Mouse (Mus musculus) neural tube, embryonic 15.5 days (tissue): Measurements from ENCODE around the gene Dok4. TPM values are rescaled to one million over a fixed set of nuclear protein-coding genes. Genes with fewer than 3 reads are reported as not detected.
"Not testable (repeated sequence)": the region's sequence is repeated elsewhere in the genome, so short reads cannot be mapped to it uniquely, and the experiment has no call there.

Experiments used
- ATAC-seq: fragments of 200-750 bp; cut with Nextera tagmentation; 2 replicates; pipeline ENCODE4 v1.8.0; 2017; ENCODE audit warnings: mild to moderate bottlenecking, moderate TSS enrichment, moderate library complexity; ENCODE audit not compliant: low FRiP score
- H3K27ac ChIP-seq: fragments of 300-500 bp; sonication (generic); replicated peaks from 2 replicates; pipeline ENCODE4 v1.5.1; 2015; ENCODE audit warnings: mild to moderate bottlenecking, inconsistent platforms
- H3K27me3 ChIP-seq: fragments of 300-500 bp; sonication (generic); replicated peaks from 2 replicates; pipeline ENCODE4 v1.6.1; 2015; ENCODE audit warnings: inconsistent platforms
- H3K36me3 ChIP-seq: fragments of 300-500 bp; sonication (generic); 2 replicates; pipeline ENCODE4 v1.6.1; 2015; ENCODE audit warnings: inconsistent platforms
- H3K4me1 ChIP-seq: fragments of 300-500 bp; sonication (generic); 2 replicates; pipeline ENCODE4 v1.6.1; 2015; ENCODE audit warnings: inconsistent platforms
- H3K4me2 ChIP-seq: fragments of 300-500 bp; sonication (generic); 2 replicates; pipeline ENCODE4 v1.6.1; 2015; ENCODE audit warnings: inconsistent platforms, mild to moderate bottlenecking, moderate library complexity
- H3K4me3 ChIP-seq: fragments of 300-500 bp; sonication (generic); replicated peaks from 2 replicates; pipeline ENCODE4 v1.5.1; 2015; ENCODE audit warnings: mild to moderate bottlenecking, inconsistent platforms
- H3K9ac ChIP-seq: fragments of 300-500 bp; sonication (generic); replicated peaks from 2 replicates; pipeline ENCODE4 v1.6.1; 2015; ENCODE audit warnings: mild to moderate bottlenecking, inconsistent platforms
- H3K9me3 ChIP-seq: fragments of 300-500 bp; sonication (generic); replicated peaks from 2 replicates; pipeline ENCODE4 v1.6.1; 2016; ENCODE audit warnings: inconsistent platforms
- WGBS: fragments of 180-500 bp; shearing (Covaris S2); methylation state at CpG from one replicate; pipeline ENCODE4 v1.1.7; 2015; ENCODE audit warnings: mixed read lengths; 5-methylcytosine and 5-hydroxymethylcytosine counted together
- polyA plus RNA-seq: library from polyadenylated mRNA; unstranded; fragments of >200 nt; fragmentation: Nextera tagmentation; extraction: Ambion mirVana; gene quantifications from 2 replicates; pipeline ENCODE4 v1.2.1, GENCODE M21; 2015

The Dok4 gene
- polyA plus RNA-seq, 1 experiment from 2014 or later, result 116 TPM

DNA sequence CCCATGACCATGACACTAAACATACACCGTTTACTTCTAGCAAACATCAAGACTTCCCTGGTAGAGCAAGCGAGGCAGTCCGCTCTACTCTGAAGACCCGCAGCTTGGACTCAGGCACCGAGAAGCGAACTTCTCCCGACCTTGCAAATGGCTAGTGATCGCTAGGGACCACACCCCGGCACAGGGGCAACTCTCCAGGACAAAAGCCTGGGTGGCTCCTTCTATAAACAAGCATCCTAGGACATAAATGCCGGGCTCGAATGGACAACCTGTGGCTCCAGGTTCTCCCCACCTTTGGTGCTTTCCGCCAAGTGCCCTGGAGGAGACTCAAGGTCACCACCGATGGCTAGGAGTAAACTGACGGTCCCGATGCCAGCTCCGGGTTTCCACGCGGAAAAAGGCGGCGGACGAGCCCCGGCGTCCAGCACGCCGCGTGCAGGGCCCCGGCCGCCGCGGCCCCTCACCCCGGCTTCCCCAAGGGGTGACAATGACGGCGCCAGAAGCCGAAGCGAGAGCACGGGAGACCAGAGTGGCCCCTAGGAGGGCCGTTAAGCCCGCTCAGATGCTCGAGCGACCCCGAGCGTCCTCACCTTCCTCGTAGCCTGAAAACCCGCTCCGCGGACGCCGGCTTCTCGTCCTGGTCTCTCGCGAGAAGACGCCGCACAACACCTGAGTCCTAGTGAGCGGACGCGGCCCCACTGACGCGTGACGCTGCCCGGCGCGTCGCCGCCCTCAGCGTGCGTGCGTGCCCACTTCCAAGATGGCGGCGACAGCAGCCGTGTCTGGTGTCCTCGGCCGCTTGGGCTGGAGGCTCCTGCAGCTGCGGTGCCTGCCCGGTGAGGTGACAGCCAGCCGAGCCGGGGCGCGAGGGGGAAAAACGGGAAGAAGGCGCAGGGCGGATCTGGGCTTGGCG is 38.2 kb downstream of the Dok4 start, which contains the start of the genes Coq9 and Ciapin1:
Gene Coq9, plus strand, starts transcription at position 660 of the 913 bp plus-strand sequence.
Gene Ciapin1, minus strand, starts transcription at position 697 of the 913 bp plus-strand sequence.
- Histone ChIP-seq H3K36me3 (no peaks in the 10 kb centered on the region), H3K27ac (peak within 1 kb of the TSS; percentile 96), H3K4me3 (peak within 1 kb of the TSS; percentile 86), H3K27me3 (no peaks in the 10 kb centered on the region), H3K9ac (peak within 1 kb of the TSS; percentile 86), H3K4me2 (peak within 1 kb of the TSS; percentile 87), H3K9me3 (no peaks in the 10 kb centered on the region), H3K4me1 (peaks cover 22% of the 10 kb centered on the region)
- under 1% methylated on average over 82 of the region's 82 CpGs for WGBS
- peak; percentile 98 for ATAC-seq

DNA sequence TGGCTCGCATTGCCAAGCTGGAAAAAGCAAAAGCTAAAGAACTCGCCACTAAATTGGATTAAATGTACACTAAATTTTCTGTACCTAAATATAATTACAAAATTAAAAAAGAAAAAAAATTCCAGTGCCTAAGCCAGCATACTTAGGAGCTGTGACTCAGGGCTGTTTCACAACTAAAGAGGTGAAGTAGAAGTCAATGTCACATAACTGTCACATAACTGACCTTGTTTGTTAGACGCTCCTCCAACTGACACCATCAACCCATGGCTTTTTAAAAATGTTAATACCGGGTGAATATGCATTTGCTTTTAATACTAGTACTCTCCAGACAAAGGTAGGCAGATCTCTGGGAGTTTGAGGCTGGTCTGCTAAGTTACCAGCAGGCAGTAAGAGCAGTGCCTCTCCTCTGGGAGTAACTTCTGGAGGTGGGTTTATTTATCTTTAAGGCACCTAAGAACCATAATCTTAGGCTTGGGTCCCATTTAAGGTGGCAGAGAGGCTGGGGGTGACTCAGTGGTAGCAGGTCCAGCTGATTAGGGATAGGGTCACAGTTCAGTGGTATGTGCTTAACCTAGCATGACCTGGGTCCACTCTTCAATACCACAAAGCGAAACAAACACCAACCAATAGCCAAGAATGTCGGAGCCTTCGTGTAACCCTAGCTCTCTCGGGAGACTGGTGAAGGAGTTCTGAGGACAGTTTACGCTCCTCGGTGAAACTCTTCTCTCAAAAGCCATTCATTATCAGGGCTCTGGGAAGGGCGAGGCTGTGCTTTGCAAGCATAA is 39.5 kb downstream of the Dok4 start:
- no peaks in the 10 kb centered on the region for H3K9me3 ChIP-seq
- H3K4me3 ChIP-seq, result peak overlapping the region; percentile 86
- H3K27me3 ChIP-seq, result no peaks in the 10 kb centered on the region
- H3K36me3 ChIP-seq, result peaks cover 2% of the 10 kb centered on the region
- no peak overlapping the region for H3K27ac ChIP-seq
- H3K4me1 ChIP-seq, result peaks cover 27% of the 10 kb centered on the region
- WGBS, result 81% methylated on average over 11 of the region's 11 CpGs
- H3K9ac ChIP-seq, result peak overlapping the region; percentile 86; the same call in 1 of the 2 replicates
- peak overlapping the region; percentile 87 for H3K4me2 ChIP-seq
- no peak for ATAC-seq

DNA sequence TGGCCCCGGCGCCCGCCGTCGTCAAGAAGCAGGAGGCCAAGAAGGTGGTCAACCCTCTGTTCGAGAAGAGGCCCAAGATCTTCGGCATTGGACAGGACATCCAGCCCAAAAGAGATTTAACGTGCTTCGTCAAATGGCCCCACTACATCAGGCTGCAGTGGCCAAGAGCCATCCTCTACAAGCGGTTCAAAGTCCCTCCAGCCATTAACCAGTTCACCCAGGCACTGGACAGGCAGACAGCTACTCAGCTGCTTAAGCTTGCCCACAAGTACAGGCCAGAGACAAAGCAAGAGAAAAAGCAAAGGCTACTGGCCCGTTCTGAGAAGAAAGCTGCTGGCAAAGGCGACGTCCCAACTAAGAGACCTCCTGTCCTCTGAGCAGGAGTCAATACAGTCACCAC is 40.4 kb downstream of the Dok4 start:
- not testable (repeated sequence) for H3K4me2 ChIP-seq, H3K36me3 ChIP-seq, H3K27me3 ChIP-seq, H3K9me3 ChIP-seq, ATAC-seq, H3K4me3 ChIP-seq, H3K27ac ChIP-seq, H3K9ac ChIP-seq
- H3K4me1 ChIP-seq, result peaks cover 27% of the 10 kb centered on the region
- WGBS, result 94% methylated on average over 13 of the region's 13 CpGs

DNA sequence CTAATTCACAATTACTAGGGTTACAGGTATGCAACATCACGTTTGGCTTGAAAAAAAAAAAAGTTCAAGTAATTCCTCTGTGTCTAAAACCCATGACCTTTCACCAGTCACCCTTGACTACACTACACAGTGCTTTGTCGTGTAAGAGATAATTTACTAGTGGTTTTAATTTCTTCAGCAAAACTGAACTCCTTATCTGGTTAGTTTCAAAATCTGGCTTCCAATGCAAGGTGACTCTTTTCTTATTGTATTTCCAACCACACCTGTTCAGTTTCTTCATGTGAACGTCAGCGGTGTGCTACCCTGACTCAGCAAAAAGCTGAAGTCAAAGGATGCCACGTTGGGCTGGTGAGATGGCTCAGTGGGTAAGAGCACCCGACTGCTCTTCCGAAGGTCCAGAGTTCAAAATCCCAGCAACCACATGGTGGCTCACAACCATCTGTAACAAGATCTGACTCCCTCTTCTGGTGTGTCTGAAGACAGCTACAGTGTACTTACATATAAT is 42.2 kb downstream of the Dok4 start:
- Histone ChIP-seq H3K4me1 (peaks cover 23% of the 10 kb centered on the region), H3K36me3 (peaks cover 21% of the 10 kb centered on the region)
- not testable (repeated sequence) for ATAC-seq, H3K4me3 ChIP-seq, H3K27ac ChIP-seq, H3K27me3 ChIP-seq, H3K9me3 ChIP-seq, H3K4me2 ChIP-seq, H3K9ac ChIP-seq
- 82% methylated on average over 7 of the region's 7 CpGs for WGBS

DNA sequence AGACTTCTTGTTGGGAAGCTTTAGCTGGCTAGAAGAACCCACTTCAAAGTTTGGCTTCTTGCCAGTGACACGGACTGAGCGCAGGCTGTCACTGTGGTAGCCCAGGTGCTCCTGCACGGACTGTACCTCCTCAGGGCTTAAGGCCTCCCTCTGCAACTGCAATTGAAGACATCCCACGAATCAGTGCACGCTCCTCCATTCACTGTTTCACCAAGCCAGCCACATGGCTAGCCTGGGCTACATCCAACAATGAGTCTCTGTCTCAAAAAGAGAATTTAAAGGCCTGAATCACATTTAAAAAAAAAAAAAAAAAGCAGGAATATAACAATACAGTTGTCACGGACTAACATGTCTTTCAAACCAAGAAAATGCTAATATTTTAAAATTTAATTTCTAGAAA is 47.8 kb downstream of the Dok4 start:
- no peak overlapping the region for H3K4me2 ChIP-seq
- H3K27ac ChIP-seq, result no peak overlapping the region
- H3K4me1 ChIP-seq, result peaks cover 5% of the 10 kb centered on the region; the same call in 1 of the 2 replicates
- no peaks in the 10 kb centered on the region for H3K9me3 ChIP-seq
- no peak overlapping the region for H3K9ac ChIP-seq
- peaks cover 62% of the 10 kb centered on the region for H3K36me3 ChIP-seq
- H3K4me3 ChIP-seq, result no peak overlapping the region
- no peak for ATAC-seq
- no peaks in the 10 kb centered on the region for H3K27me3 ChIP-seq
- WGBS, result 89% methylated on average over 6 of the region's 6 CpGs

DNA sequence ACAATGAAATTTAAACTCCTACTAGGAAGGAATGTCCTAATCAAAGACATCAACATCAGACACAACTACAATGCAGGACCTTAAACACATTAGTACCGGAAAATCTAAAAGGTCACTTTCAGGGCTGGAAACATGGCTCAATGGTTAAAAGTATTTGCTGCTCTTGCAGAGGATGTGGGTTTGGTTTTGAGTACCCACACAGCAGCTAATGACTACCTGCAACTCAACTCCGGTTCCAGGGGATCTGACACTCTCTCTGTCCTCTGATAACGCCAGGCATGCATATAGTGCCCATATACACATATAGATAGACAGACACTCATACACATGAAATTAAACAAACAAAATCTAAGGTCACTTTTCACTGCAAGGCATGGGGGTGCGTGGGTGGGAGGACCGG is 49.9 kb downstream of the Dok4 start:
- Histone ChIP-seq H3K36me3 (peaks cover 72% of the 10 kb centered on the region), H3K4me2 (no peak overlapping the region), H3K9me3 (no peaks in the 10 kb centered on the region), H3K27ac (no peak overlapping the region), H3K4me1 (no peaks in the 10 kb centered on the region), H3K27me3 (no peaks in the 10 kb centered on the region), H3K9ac (no peak overlapping the region), H3K4me3 (no peak overlapping the region)
- WGBS, result 96% methylated on average over 5 of the region's 5 CpGs
- no peak for ATAC-seq

DNA sequence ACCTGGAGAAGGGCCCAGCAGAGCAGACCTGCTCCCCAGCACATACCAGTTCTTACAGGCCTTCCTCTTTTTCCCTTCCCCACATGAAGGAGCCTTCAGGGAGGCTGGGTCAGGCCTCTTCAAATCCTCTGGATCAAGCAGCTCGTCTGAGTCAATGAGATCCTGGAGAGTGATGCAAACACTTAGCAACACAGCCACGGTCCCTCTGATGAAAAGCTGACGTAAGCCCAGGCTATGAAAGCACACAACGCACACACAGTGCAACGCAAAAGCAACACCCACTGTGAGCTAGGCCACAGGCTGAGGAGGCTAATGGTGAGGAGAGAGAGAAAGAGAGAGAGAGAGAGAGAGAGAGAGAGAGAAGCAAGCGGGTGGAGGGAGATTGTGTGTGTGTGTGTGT is 51.0 kb downstream of the Dok4 start:
- Histone ChIP-seq H3K4me2 (no peak overlapping the region), H3K27me3 (no peaks in the 10 kb centered on the region), H3K4me3 (no peak overlapping the region), H3K36me3 (peaks cover 76% of the 10 kb centered on the region), H3K9ac (0 out of 2 replicates have a peak overlapping the region, but pooled peaks have one; percentile 17), H3K27ac (no peak overlapping the region), H3K9me3 (no peaks in the 10 kb centered on the region), H3K4me1 (no peaks in the 10 kb centered on the region)
- 89% methylated on average over 6 of the region's 6 CpGs for WGBS
- no peak for ATAC-seq

DNA sequence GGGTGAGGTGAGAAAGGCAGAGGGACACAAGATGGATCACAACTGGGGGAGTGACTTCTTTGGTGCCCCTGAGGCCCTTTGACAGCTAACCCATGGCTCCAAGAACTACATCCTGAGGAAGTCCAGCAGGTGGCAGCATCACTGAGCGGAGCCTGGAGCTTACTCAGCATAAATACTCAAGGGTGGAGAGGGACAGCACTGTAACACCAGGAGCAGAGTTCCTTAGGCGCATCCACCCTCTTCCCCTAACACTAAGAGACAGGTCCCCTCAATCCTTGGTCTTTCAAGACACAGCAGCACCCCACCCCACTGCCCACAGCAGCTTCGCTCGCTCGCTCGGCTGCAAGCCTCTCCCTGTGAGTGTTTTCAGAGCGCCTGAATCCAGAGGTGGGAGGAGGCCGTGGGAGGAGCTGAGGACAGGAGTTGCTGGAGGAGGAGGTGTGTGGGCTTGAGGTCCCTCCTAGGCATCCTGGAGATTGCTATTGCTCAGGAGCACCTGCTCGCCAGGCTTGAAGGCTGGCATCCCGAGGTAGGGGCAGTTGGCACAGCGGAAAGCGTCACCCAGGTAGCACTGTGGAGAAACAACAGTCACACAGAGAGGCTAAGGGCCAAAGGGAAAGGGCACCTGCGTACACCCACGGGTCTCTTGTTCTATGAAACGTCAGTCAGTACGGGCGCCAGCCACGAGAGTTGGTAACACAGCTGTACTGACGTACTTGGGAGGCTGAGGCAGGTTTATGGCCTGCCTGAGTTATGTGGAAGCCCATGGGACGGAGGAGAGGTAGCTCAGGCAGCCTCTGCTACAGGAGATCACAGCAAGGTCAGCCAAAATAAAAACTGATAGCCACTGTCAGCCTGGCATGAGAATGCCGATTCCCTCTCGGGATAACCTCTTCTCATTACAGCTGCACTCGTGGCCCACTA is 53.2 kb downstream of the Dok4 start:
- WGBS, result 77% methylated on average over 23 of the region's 23 CpGs
- no peak overlapping the region for H3K4me3 ChIP-seq
- no peaks in the 10 kb centered on the region for H3K9me3 ChIP-seq
- no peak overlapping the region for H3K4me2 ChIP-seq
- no peak overlapping the region for H3K27ac ChIP-seq
- H3K27me3 ChIP-seq, result no peaks in the 10 kb centered on the region
- H3K4me1 ChIP-seq, result no peaks in the 10 kb centered on the region
- peak; percentile 45; the same call in 1 of the 2 replicates for ATAC-seq
- H3K36me3 ChIP-seq, result peaks cover 71% of the 10 kb centered on the region
- H3K9ac ChIP-seq, result no peak overlapping the region

DNA sequence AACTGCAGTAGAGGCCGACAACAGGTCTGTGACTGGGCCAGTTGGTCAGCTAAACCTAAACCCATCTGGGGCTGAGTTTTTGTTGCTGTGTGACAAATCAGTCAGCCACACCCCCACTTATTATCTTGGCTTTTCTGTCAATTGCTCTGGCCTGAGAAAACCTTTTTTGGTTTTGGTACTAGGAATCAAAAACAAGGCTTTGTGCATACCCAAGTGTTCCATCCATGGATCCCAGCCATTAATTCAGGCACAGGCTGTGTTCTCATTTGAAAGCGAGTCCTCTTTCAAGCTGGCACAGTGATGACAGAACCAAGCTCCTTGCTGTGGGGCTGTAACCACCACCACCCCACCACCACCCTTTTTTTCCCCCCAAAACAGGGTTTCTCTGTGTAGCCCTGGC is 54.7 kb downstream of the Dok4 start:
- H3K27me3 ChIP-seq, result no peaks in the 10 kb centered on the region
- H3K27ac ChIP-seq, result no peak overlapping the region
- no peak for ATAC-seq
- peaks cover 59% of the 10 kb centered on the region for H3K36me3 ChIP-seq
- WGBS, result 85% methylated on average over 2 of the region's 2 CpGs
- no peak overlapping the region for H3K9ac ChIP-seq
- no peaks in the 10 kb centered on the region for H3K9me3 ChIP-seq
- no peaks in the 10 kb centered on the region for H3K4me1 ChIP-seq
- no peak overlapping the region for H3K4me2 ChIP-seq
- H3K4me3 ChIP-seq, result no peak overlapping the region

DNA sequence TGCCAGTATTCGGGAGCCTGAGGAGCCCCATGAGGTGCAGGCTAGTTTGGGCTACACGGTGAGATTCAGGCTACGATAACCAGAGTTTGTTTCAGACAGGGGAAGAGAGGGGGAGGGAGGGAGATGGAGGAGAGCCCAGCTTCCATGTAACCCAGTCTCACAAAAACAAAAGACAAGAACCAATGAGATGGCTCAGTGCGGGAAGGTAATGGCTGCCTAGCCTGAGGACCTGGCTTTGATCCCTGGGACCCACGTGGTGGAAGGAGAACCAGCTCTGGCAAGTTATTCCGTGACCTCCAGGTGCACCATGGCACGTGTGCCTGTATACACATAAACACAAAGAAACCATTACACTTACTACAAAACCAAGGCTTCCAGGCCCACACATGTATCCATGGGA is 55.6 kb downstream of the Dok4 start:
- H3K4me2 ChIP-seq, result no peak overlapping the region
- H3K36me3 ChIP-seq, result peaks cover 53% of the 10 kb centered on the region
- WGBS, result 85% methylated on average over 7 of the region's 7 CpGs
- no peaks in the 10 kb centered on the region for H3K9me3 ChIP-seq
- H3K27me3 ChIP-seq, result no peaks in the 10 kb centered on the region
- ATAC-seq, result no peak
- no peaks in the 10 kb centered on the region for H3K4me1 ChIP-seq
- no peak overlapping the region for H3K4me3 ChIP-seq
- no peak overlapping the region for H3K9ac ChIP-seq
- H3K27ac ChIP-seq, result no peak overlapping the region

DNA sequence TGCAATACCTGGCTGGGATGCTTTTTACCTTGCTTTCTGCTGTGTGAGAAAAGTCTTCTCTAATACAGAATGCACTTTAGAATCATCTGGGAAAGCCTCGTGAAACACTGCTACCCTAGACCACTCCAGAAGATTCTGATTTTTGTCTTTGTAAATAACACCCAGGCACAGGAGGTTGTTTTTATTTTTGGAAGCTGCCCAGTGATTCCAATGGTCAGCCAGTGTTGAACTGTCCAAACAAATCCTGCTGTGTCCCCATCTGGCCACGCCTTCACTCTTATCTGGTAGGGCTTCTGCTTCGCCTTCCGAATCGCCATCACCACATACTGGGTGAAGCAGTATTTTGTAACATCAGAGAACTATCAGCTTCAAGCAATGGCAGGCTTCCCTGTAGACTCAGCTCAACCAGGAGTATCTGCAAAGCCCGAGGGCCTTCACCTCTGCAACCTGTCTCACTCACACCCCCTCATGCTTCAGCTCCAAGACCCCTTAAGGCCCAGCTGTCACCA is 56.4 kb downstream of the Dok4 start:
- WGBS, result 85% methylated on average over 6 of the region's 6 CpGs
- Histone ChIP-seq H3K9me3 (no peaks in the 10 kb centered on the region), H3K27me3 (no peaks in the 10 kb centered on the region), H3K4me2 (no peak overlapping the region), H3K36me3 (peaks cover 46% of the 10 kb centered on the region), H3K9ac (no peak overlapping the region), H3K4me1 (no peaks in the 10 kb centered on the region), H3K27ac (no peak overlapping the region), H3K4me3 (no peak overlapping the region)
- no peak for ATAC-seq
